Mouse (Mus musculus) embryo, embryonic 9.5 days (tissue): ENCODE results near the gene Larp1.
A peak's percentile ranks its signal among the peaks of the same experiment; 100 is the strongest.

Experiments used
- DNase-seq: peaks from one replicate; pipeline ENCODE4 v3.0.0-alpha.2; 2017; ENCODE audit errors: extremely low spot score

Larp1 gene

GRCm38 (mm10) chr11:58009051-58009515, at the start of gene Larp1:
TSS of gene Larp1 (plus strand) at chr11:58009064.
- DNase-seq: no peak

DNA sequence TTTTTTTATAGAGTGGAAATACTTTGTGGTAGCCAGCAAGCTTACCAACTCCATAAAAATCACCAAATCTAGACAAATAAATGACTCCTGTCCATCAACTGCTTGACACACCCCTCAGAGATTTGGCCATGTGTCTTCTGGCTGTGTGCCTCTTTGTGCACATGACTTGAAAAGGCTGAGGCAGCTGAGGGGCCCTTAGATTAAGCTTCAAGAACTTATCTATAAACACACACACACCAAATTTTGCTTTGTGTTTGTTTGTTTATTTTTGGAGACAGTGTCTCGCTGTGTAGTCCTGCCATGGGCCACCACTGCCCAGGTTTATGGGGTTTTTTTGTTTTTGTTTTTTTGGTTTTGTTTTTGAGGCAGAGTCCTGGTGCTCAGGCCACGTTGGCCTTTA, 48.9 kb upstream of the Larp1 start:
- DNase-seq: no peak

- peak; percentile 89 for DNase-seq
Observed at GRCm38 (mm10) chr11:57962382-57963285, 46.2 kb upstream of the Larp1 start.

- no peak for DNase-seq
Observed at GRCm38 (mm10) chr11:57963291-57963870, 45.5 kb upstream of the Larp1 start.

- DNase-seq: no peak
Observed at GRCm38 (mm10) chr11:57966630-57967029, 42.2 kb upstream of the Larp1 start.

DNA sequence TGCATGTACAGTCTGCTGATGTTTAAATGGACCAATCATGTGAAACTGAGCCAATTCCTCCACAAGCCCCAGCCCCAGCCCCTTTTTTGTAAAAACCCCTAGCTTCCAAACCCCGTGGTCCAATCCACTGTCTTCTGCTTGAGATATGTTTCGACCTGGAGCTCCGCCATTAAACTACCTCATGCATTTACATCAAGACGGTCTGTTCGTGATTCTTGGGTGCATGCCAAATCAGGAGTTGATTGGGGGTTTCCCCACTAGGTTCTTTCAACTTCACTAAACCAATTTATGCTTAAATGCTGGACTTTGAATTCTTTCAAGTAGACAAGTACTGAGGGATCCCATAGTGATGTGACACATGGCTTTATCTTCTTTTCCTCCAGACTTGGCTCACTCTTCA, 40.6 kb upstream of the Larp1 start:
- no peak for DNase-seq

- no peak for DNase-seq
Observed at GRCm38 (mm10) chr11:57970541-57970940, 38.3 kb upstream of the Larp1 start.

DNA sequence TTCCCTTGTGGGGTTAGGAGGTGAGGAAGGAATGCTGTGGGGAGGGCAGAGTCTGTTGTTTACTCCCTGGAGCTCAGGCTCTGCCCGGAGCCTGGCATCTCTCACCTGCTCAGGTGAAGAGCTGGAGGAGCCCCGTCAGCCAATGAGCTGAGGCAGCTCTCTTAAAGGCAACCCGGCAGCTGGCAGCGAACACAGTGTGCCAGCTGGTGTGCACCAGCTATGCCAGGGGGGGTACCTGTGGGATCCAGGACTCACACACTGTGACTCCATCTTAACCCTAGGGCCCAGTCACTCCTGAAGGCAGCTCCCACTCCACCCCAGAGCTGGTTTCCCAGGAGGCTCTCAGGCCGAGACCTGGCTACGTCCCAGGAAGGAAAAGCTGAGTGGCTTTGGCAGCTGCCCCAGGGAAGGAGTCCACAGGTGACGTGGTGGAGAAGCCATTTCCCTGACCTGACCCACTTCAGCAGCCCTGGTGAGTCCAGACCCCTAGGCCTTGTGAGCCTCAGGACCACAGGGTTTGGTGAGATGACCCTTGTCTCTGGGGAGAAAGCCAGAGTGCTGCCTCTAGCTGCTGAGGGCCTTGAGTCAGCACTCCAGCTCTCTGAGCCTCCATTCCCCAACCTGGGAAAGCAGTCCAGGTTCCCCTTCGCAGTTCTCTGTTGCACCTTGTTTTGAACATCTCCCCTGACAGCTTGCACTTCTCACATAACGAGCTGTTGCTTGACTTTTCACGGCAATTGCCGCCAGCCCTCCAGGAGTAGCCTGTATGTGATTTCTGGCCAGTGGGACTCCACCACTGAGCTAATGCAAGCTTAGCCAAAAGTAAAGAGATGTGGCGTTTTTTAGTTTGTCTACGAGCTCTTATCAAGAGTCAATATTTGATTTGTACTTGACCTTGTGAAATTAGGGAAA, 35.6 kb upstream of the Larp1 start:
- no peak for DNase-seq

DNA sequence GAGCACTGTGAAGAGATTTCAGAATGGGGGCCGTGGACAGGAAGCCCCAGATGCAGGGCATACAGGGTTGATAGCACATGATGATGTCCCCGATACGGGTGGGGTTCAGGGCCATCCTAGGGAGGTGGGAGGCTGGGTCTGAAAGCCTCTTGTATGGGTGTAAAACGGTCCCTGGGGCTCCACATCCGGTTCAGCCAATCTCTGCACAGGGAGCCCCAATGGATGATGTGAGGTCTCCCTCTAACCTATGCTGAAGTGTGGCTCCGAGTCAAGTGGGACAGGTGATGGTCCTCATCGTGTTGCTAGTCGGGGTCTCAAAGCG, 35.0 kb upstream of the Larp1 start:
- no peak for DNase-seq

DNA sequence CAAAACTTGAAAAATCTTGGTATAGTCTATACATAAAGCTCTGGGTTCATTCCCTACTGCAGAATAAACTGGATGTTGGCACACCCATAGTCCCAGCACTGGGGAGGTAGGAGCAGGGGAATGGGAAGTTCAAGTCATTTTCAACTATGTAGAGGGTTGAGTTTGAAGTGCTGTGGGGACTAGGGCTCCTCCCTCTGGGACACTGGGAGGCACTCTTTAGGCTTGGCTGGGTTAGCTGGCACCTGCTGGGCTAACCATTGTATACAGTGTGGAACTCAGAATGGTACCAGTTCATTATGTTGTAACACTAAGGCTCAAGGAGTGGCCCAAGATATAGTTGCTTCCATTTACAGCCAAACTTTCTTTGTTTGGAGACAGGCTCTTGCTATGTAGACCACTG, 33.0 kb upstream of the Larp1 start:
- no peak for DNase-seq

- no peak for DNase-seq
Observed at GRCm38 (mm10) chr11:57977681-57978080, 31.2 kb upstream of the Larp1 start.

GRCm38 (mm10) chr11:57979621-57980020, 29.2 kb upstream of the Larp1 start:
- no peak for DNase-seq

DNA sequence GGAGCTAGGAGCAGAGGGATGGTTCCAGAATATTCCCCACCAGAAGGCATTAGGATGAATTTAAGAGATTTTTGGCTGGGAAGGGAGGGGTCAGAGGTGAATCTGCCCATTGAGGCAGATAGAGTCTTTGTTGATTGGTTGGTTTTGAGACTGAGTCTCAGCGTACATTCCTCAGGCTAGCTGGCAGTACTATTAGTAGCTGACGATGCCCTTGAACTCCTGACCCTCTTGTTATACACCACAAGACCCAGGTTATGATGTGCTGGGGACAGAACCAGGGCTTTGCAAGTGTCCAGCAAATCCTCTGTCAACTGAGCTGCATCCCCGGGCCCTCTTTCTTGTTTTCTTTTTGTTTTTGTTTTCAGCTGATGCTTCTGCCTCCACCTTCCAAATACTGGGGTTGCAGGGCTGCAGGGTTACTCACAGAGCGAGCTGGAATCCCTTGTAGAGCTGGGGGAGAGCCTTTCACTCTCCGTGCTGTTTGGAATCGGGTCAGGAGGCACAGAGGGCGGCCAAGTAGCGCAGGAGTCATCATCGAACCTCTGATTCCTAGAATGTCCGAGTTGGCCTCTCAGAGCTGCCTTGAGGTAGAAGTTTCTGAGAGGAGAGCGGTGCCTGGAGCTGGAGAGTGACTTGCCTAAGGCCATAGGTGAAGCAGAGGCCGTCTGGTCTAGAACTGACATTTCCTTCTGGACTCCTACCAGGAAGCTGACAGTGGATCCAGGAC, 27.6 kb upstream of the Larp1 start:
- DNase-seq: no peak

- DNase-seq: no peak
Observed at GRCm38 (mm10) chr11:57983480-57984342, 25.2 kb upstream of the Larp1 start.

DNA sequence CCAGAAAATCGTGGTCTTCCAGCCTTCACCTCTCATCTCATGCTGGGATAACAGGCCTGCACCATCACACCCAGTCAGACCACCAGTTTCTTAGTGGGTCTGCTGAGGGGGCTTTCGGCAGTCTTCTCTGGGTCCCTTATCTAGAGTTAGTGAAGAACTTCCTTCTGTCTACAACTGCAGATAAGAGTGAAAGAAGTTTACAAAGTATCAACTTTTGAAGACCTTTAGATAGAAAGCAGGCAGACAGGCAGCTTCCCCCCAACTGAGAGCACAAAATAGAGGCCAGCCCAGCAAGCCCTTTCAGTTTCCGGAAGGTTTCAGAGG, 24.6 kb upstream of the Larp1 start:
- no peak for DNase-seq

DNA sequence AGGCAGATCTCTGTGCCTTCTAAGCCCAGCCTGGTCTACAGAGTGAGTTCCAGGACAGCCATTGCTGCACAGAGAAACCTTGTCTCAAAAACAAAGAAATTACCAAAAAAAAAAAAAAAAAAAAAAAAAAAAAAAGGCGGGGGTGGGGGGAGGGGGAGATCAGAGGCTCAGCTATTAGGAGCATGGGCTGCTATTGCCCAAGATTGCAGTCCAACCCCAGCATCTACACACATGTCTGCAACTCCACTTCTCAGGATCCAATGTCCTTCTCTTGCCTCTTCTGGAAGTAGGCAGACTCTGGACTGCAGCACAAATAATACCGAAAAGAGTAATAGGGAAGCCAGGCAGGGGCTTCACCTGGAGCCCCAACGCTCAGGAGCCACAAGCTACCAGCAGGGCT, 23.4 kb upstream of the Larp1 start:
- no peak for DNase-seq

- DNase-seq: no peak
Observed at GRCm38 (mm10) chr11:57986053-57986452, 22.8 kb upstream of the Larp1 start.

DNA sequence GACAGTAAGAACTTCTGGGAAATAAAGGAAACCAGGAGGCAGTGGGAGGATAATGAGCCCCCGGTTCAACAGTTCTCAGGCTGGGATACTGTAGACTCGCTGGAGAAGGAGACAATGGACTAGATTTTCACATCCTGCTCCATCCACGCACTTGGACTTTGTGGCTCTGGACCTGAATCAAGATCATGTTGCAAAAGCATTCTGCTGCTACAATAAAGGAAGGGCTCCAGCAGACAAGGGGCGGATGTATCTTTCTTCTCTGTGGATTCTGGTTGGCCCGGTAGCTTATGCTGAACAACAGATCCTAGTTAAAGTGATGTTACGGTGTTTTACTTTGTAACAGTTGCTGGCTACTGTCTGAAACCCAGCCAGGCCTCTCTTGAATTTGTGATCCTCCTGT, 22.4 kb upstream of the Larp1 start:
- no peak for DNase-seq

DNA sequence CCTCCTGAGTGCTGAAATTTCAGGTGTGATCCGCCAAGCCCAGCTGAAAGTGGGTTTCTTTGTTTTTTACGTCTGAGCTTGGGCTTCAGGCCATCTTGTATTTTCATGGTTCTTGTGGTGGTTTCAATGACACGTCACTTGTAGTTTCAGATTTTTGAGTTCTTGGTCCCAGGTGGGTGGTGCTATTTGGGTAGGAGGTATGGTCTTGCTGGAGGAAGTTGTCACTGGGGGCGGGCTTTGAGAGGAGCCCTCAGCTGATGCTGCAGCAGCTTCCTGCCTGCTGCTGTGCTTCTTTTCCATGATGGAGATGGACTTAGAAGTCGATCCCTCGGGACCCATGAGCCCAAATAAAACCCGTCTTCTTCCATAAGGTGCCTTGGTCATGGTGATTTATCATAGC, 22.0 kb upstream of the Larp1 start:
- DNase-seq: no peak

DNA sequence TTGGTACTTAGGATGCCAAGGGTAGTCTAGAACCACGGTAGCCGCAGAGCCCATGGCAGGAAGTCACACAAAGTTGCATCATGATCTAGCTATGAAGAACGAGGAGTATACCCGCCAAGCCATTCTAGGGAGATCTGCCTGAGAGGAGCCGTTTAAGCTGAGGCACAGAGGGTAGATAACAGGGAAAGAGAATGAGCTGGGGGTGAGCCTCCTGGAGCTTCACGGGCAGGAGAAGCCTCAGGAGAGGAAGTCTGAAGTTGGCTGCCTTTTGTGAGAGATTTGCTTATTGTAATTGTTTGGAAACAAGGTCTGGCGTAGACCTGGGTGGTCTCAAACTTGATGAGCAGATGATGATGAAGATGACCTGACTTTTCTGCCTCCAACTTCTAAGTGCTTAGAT, 10.7 kb upstream of the Larp1 start:
- no peak for DNase-seq

- no peak for DNase-seq
Observed at GRCm38 (mm10) chr11:57998872-57999271, 10.0 kb upstream of the Larp1 start.
